Mouse (Mus musculus): Measurements from ENCODE around the gene Tmem236. TPM values are rescaled to one million over a fixed set of nuclear protein-coding genes. Genes with fewer than 3 reads are reported as not detected.

Tmem236 gene
- polyA plus RNA-seq, 1 experiment from 2014 or later = 0.18 TPM

- WGBS = 84% methylated on average over 2 of the region's 2 CpGs
- Histone ChIP-seq H3K27ac (ENCODE audit: low read length) (no peak overlapping the region), H3K4me1 (ENCODE audit: control insufficient read depth, insufficient read depth, low read length) (no peaks in the 10 kb centered on the region), H3K9me3 (replicated peaks; ENCODE audit: control insufficient read depth, low read length, poor library complexity, severe bottlenecking) (no peaks in the 10 kb centered on the region), H3K4me3 (ENCODE audit: low read depth, low read length) (no peak overlapping the region), H3K4me2 (ENCODE audit: low read length) (no peak overlapping the region), H3K36me3 (ENCODE audit: control insufficient read depth, insufficient read depth, low read length) (peaks cover 15% of the 10 kb centered on the region), H3K9ac (ENCODE audit: low read depth, low read length) (no peak overlapping the region), H3K27me3 (ENCODE audit: control insufficient read depth, insufficient read depth, low read depth, low read length) (no peaks in the 10 kb centered on the region)
- ATAC-seq = no peak
Measured at GRCm38 (mm10) chr2:14146913-14147312, 27.4 kb upstream of the Tmem236 start.

GRCm38 (mm10) chr2:14150829-14151228 lies 23.5 kb upstream of the Tmem236 start:
- Histone ChIP-seq H3K27ac (ENCODE audit: low read length) (no peak overlapping the region), H3K36me3 (ENCODE audit: control insufficient read depth, insufficient read depth, low read length) (0 out of 2 replicates have a peak, but pooled peaks cover 8% of the 10 kb centered on the region), H3K9ac (ENCODE audit: low read depth, low read length) (no peak overlapping the region), H3K9me3 (replicated peaks; ENCODE audit: control insufficient read depth, low read length, poor library complexity, severe bottlenecking) (no peaks in the 10 kb centered on the region), H3K4me3 (ENCODE audit: low read depth, low read length) (no peak overlapping the region), H3K27me3 (ENCODE audit: control insufficient read depth, insufficient read depth, low read depth, low read length) (no peaks in the 10 kb centered on the region), H3K4me2 (ENCODE audit: low read length) (no peak overlapping the region), H3K4me1 (ENCODE audit: control insufficient read depth, insufficient read depth, low read length) (no peaks in the 10 kb centered on the region)
- 99% methylated on average over 2 of the region's 2 CpGs for WGBS
- no peak for ATAC-seq

GRCm38 (mm10) chr2:14151854-14152253 lies 22.5 kb upstream of the Tmem236 start:
- H3K9me3 ChIP-seq (replicated peaks; ENCODE audit: control insufficient read depth, low read length, poor library complexity, severe bottlenecking) = no peaks in the 10 kb centered on the region
- WGBS = 93% methylated on average over 6 of the region's 6 CpGs
- H3K27me3 ChIP-seq (ENCODE audit: control insufficient read depth, insufficient read depth, low read depth, low read length) = no peaks in the 10 kb centered on the region
- H3K9ac ChIP-seq (ENCODE audit: low read depth, low read length) = no peak overlapping the region
- no peak overlapping the region for H3K4me2 ChIP-seq (ENCODE audit: low read length)
- H3K4me3 ChIP-seq (ENCODE audit: low read depth, low read length) = no peak overlapping the region
- H3K4me1 ChIP-seq (ENCODE audit: control insufficient read depth, insufficient read depth, low read length) = no peaks in the 10 kb centered on the region
- no peak for ATAC-seq
- 0 out of 2 replicates have a peak, but pooled peaks cover 6% of the 10 kb centered on the region for H3K36me3 ChIP-seq (ENCODE audit: control insufficient read depth, insufficient read depth, low read length)
- H3K27ac ChIP-seq (ENCODE audit: low read length) = no peak overlapping the region

DNA sequence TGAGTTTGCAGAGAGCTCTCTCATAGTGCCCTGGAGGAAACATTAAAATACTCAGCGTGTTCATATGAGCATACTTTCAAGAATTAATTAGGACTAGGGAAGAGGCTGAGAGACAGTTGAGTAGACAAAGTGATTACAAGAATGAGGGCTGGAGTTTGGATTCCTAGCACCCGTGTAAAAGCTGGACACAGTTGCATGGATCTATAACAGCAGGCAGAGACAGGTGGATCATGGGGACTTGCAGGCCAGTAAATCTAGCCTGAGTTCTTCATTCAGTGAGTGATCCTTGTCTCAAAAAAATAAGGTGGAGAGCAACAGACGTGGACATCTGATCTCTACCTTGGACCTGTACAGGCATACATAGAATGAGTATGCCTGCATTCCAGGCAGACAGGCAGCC lies 15.3 kb upstream of the Tmem236 start:
- WGBS = 80% methylated on average over 3 of the region's 3 CpGs

GRCm38 (mm10) chr2:14159756-14160155 lies 14.6 kb upstream of the Tmem236 start:
- ATAC-seq = peak; percentile 74
- no peak overlapping the region for H3K4me2 ChIP-seq (ENCODE audit: low read length)
- no peak overlapping the region for H3K9ac ChIP-seq (ENCODE audit: low read depth, low read length)
- no peaks in the 10 kb centered on the region for H3K4me1 ChIP-seq (ENCODE audit: control insufficient read depth, insufficient read depth, low read length)
- no peak overlapping the region for H3K27ac ChIP-seq (ENCODE audit: low read length)
- no peak overlapping the region for H3K4me3 ChIP-seq (ENCODE audit: low read depth, low read length)
- no peaks in the 10 kb centered on the region for H3K9me3 ChIP-seq (replicated peaks; ENCODE audit: control insufficient read depth, low read length, poor library complexity, severe bottlenecking)
- WGBS = 86% methylated on average over 2 of the region's 2 CpGs
- no peaks in the 10 kb centered on the region for H3K27me3 ChIP-seq (ENCODE audit: control insufficient read depth, insufficient read depth, low read depth, low read length)
- H3K36me3 ChIP-seq (ENCODE audit: control insufficient read depth, insufficient read depth, low read length) = no peaks in the 10 kb centered on the region

More for the DNA sequence above, 15.3 kb upstream of the Tmem236 start:
- Histone ChIP-seq H3K9ac (ENCODE audit: low read depth, low read length) (no peak overlapping the region), H3K4me2 (ENCODE audit: low read length) (no peak overlapping the region), H3K4me1 (ENCODE audit: control insufficient read depth, insufficient read depth, low read length) (no peaks in the 10 kb centered on the region), H3K4me3 (ENCODE audit: low read depth, low read length) (no peak overlapping the region), H3K27ac (ENCODE audit: low read length) (no peak overlapping the region), H3K27me3 (ENCODE audit: control insufficient read depth, insufficient read depth, low read depth, low read length) (no peaks in the 10 kb centered on the region), H3K9me3 (replicated peaks; ENCODE audit: control insufficient read depth, low read length, poor library complexity, severe bottlenecking) (no peaks in the 10 kb centered on the region), H3K36me3 (ENCODE audit: control insufficient read depth, insufficient read depth, low read length) (no peaks in the 10 kb centered on the region)
- ATAC-seq = no peak

GRCm38 (mm10) chr2:14164459-14165030 lies 9.8 kb upstream of the Tmem236 start:
- 73% methylated on average over 5 of the region's 5 CpGs for WGBS
- Histone ChIP-seq H3K9me3 (replicated peaks; ENCODE audit: control insufficient read depth, low read length, poor library complexity, severe bottlenecking) (no peaks in the 10 kb centered on the region), H3K4me3 (ENCODE audit: low read depth, low read length) (no peak overlapping the region), H3K27ac (ENCODE audit: low read length) (no peak overlapping the region), H3K27me3 (ENCODE audit: control insufficient read depth, insufficient read depth, low read depth, low read length) (no peaks in the 10 kb centered on the region), H3K4me1 (ENCODE audit: control insufficient read depth, insufficient read depth, low read length) (no peaks in the 10 kb centered on the region), H3K9ac (ENCODE audit: low read depth, low read length) (no peak overlapping the region), H3K4me2 (ENCODE audit: low read length) (no peak overlapping the region), H3K36me3 (ENCODE audit: control insufficient read depth, insufficient read depth, low read length) (no peaks in the 10 kb centered on the region)
- no peak for ATAC-seq

GRCm38 (mm10) chr2:14165066-14165465 lies 9.3 kb upstream of the Tmem236 start:
- 54% methylated on average over 2 of the region's 2 CpGs for WGBS
- Histone ChIP-seq H3K4me1 (ENCODE audit: control insufficient read depth, insufficient read depth, low read length) (no peaks in the 10 kb centered on the region), H3K27ac (ENCODE audit: low read length) (no peak overlapping the region), H3K4me3 (ENCODE audit: low read depth, low read length) (no peak overlapping the region), H3K9ac (ENCODE audit: low read depth, low read length) (no peak overlapping the region), H3K4me2 (ENCODE audit: low read length) (no peak overlapping the region), H3K9me3 (replicated peaks; ENCODE audit: control insufficient read depth, low read length, poor library complexity, severe bottlenecking) (no peaks in the 10 kb centered on the region), H3K36me3 (ENCODE audit: control insufficient read depth, insufficient read depth, low read length) (no peaks in the 10 kb centered on the region), H3K27me3 (ENCODE audit: control insufficient read depth, insufficient read depth, low read depth, low read length) (no peaks in the 10 kb centered on the region)
- no peak for ATAC-seq

DNA sequence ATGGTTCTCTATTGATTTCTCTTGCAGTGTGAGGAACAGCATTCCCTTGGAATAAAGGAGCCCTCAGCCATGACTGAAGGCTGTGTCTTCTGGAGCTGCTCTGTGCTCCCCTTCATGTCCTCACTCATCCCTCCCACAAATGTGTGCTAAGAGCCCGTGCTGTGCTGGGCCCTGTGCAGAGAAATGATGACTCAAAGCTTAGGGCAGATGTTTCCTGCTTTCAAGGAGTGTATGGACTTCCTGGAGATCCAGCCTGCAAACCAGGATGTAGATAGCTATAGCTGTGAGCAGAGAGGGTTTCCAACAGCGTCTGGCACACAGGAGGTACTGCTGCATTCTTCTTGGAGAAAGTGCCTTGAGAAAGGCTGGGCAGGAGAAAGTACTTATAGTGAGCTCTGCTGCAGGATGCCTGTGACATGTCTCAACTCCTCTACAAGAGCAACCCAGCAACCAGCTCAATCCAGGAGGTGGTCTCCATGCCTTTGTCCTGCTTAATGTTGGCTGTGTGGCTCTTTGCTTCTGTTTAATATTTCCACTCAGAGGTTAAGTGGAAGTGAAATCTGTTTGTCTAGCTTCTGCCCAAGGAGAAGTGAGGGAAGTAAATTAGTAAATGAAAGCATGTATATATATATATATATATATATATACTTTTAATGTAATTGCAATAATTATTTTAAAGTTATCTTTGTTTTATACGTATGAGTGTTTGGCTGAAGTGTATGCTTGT lies 8.5 kb upstream of the Tmem236 start:
- H3K27ac ChIP-seq (ENCODE audit: low read length) = no peak overlapping the region
- no peaks in the 10 kb centered on the region for H3K36me3 ChIP-seq (ENCODE audit: control insufficient read depth, insufficient read depth, low read length)
- no peaks in the 10 kb centered on the region for H3K27me3 ChIP-seq (ENCODE audit: control insufficient read depth, insufficient read depth, low read depth, low read length)
- no peak overlapping the region for H3K4me3 ChIP-seq (ENCODE audit: low read depth, low read length)
- no peak for ATAC-seq
- no peak overlapping the region for H3K4me2 ChIP-seq (ENCODE audit: low read length)
- no peaks in the 10 kb centered on the region for H3K4me1 ChIP-seq (ENCODE audit: control insufficient read depth, insufficient read depth, low read length)
- no peak overlapping the region for H3K9ac ChIP-seq (ENCODE audit: low read depth, low read length)
- 89% methylated on average over 3 of the region's 3 CpGs for WGBS
- no peaks in the 10 kb centered on the region for H3K9me3 ChIP-seq (replicated peaks; ENCODE audit: control insufficient read depth, low read length, poor library complexity, severe bottlenecking)

- Histone ChIP-seq H3K9ac (ENCODE audit: low read depth, low read length) (no peak overlapping the region), H3K9me3 (replicated peaks; ENCODE audit: control insufficient read depth, low read length, poor library complexity, severe bottlenecking) (no peaks in the 10 kb centered on the region), H3K4me1 (ENCODE audit: control insufficient read depth, insufficient read depth, low read length) (no peaks in the 10 kb centered on the region), H3K27me3 (ENCODE audit: control insufficient read depth, insufficient read depth, low read depth, low read length) (no peaks in the 10 kb centered on the region), H3K27ac (ENCODE audit: low read length) (no peak overlapping the region), H3K4me2 (ENCODE audit: low read length) (no peak overlapping the region), H3K4me3 (ENCODE audit: low read depth, low read length) (no peak overlapping the region), H3K36me3 (ENCODE audit: control insufficient read depth, insufficient read depth, low read length) (no peaks in the 10 kb centered on the region)
- ATAC-seq = no peak
Measured at GRCm38 (mm10) chr2:14167721-14168120, 6.6 kb upstream of the Tmem236 start.

Measured in midbrain, embryonic 16.5 days (tissue).